In the genomic region with DNA sequence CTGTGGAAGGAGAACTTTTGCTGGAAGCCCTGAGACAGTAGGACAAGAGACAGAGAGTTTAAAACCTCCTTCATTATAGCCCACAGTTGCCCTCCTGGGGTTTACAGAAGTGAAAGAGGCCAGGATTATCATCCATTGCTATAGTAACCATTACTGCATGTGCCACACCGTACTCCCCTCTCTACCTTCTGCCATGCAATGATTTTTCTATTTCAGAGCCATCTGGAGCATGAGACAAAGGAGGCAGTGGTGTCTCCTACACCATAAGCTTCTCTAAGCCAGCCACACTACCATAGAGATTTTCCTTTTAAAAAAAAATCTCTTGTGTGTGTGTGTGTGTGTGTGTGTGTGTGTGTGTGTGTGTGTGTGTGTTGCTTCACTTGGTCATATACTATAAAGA, we compare ENCODE assay signal across 10 mouse cellular contexts.
"Had no signal": no experiment of that assay in that cellular context is flagged by ENCODE, and none has a peak within 500 bp of the region (broad histone marks: within the 10 kb centered on the region; RNA-seq: fewer than 3 reads in every experiment).

No protein-coding gene starts in this region.

- H3K9me3 ChIP-seq: kidney, embryonic 15.5 days; limb, embryonic 13.5 days; midbrain, embryonic 12.5 days had no signal

- H3K36me3 ChIP-seq: kidney, embryonic 15.5 days; limb, embryonic 13.5 days; midbrain, embryonic 12.5 days had no signal

- H3K9ac ChIP-seq: kidney, embryonic 15.5 days; limb, embryonic 13.5 days; liver, embryonic 14.5 days; midbrain, embryonic 12.5 days had no signal

- H3K4me3 ChIP-seq: kidney, embryonic 15.5 days; limb, embryonic 13.5 days; midbrain, embryonic 12.5 days; myocyte had no signal

- DNase-seq: kidney, postnatal 14 days; left cerebral cortex, postnatal 4 days; lung, adult 18-20 months; thymus, postnatal 4 days had no signal

- H3K4me2 ChIP-seq: kidney, embryonic 15.5 days; limb, embryonic 13.5 days; midbrain, embryonic 12.5 days had no signal

- H3K27me3 ChIP-seq: kidney, embryonic 15.5 days; limb, embryonic 13.5 days; midbrain, embryonic 12.5 days had no signal

- H3K27ac ChIP-seq: kidney, embryonic 15.5 days; limb, embryonic 13.5 days; liver, embryonic 14.5 days; midbrain, embryonic 12.5 days; stomach, postnatal 0 days had no signal
